Mouse (Mus musculus) stomach, postnatal 0 days (tissue): Measurements from ENCODE around the gene Psmb2. TPM values are rescaled to one million over a fixed set of nuclear protein-coding genes. Genes with fewer than 3 reads are reported as not detected.

Source experiments
- ATAC-seq: fragments of 200-750 bp; cut with Nextera tagmentation; 2 replicates; pipeline ENCODE4 v1.8.0; 2017; ENCODE audit not compliant: low FRiP score, low TSS enrichment
- DNase-seq: peaks from one replicate; pipeline ENCODE4 v3.0.0-alpha.2; 2016; ENCODE audit warnings: low spot score
- H3K27ac ChIP-seq: fragments of 300-500 bp; sonication (generic); replicated peaks from 2 replicates; pipeline ENCODE4 v1.5.1; 2014; ENCODE audit warnings: mild to moderate bottlenecking, control low read depth
- H3K27me3 ChIP-seq: fragments of 300-500 bp; sonication (generic); 2 replicates; pipeline ENCODE4 v1.6.1; 2014; ENCODE audit warnings: low read length; ENCODE audit not compliant: control insufficient read depth, insufficient read depth
- H3K36me3 ChIP-seq: fragments of 300-500 bp; sonication (generic); 2 replicates; pipeline ENCODE4 v1.6.1; 2014; ENCODE audit warnings: low read length, mixed read lengths; ENCODE audit not compliant: control insufficient read depth, insufficient read depth
- H3K4me1 ChIP-seq: fragments of 300-500 bp; sonication (generic); replicated peaks from 2 replicates; pipeline ENCODE4 v1.6.1; 2014; ENCODE audit warnings: antibody characterized with exemption; ENCODE audit not compliant: control insufficient read depth, insufficient read depth
- H3K4me2 ChIP-seq: fragments of 300-500 bp; sonication (generic); replicated peaks from 2 replicates; pipeline ENCODE4 v1.6.1; 2014; ENCODE audit warnings: low read depth, mild to moderate bottlenecking, control low read depth, moderate library complexity
- H3K4me3 ChIP-seq: fragments of 300-500 bp; sonication (generic); 2 replicates; pipeline ENCODE4 v1.5.1; 2014; ENCODE audit warnings: low read depth, low read length, control low read depth
- H3K9ac ChIP-seq: fragments of 300-500 bp; sonication (generic); 2 replicates; pipeline ENCODE4 v1.6.1; 2014; ENCODE audit warnings: mild to moderate bottlenecking, low read length, control low read depth, mixed read lengths
- H3K9me3 ChIP-seq: fragments of 300-500 bp; sonication (generic); 2 replicates; pipeline ENCODE4 v1.6.1; 2016; ENCODE audit warnings: low read length; ENCODE audit not compliant: control insufficient read depth
- CTCF ChIP-seq: IDR thresholded peaks from 2 replicates; pipeline ENCODE4 v1.5.1; 2016; ENCODE audit warnings: antibody characterized with exemption, low read depth, mild to moderate bottlenecking, moderate library complexity
- EP300 ChIP-seq: optimal IDR thresholded peaks from 2 replicates; pipeline ENCODE3; 2016; ENCODE audit warnings: antibody characterized with exemption
- WGBS: fragments of 180-500 bp; shearing (Covaris S2); extraction: QIAGEN DNeasy Blood & Tissue Kit; methylation state at CpG from one replicate; pipeline ENCODE4 v1.1.7; 2014; 5-methylcytosine and 5-hydroxymethylcytosine counted together
- polyA plus RNA-seq: library from polyadenylated mRNA; unstranded; fragments of >200 nt; fragmentation: Nextera tagmentation; extraction: Ambion mirVana; gene quantifications from 2 replicates; pipeline ENCODE4 v1.2.1, GENCODE M21; 2015

Gene Psmb2
- polyA plus RNA-seq, 1 experiment from 2014 or later: 389 TPM

DNA sequence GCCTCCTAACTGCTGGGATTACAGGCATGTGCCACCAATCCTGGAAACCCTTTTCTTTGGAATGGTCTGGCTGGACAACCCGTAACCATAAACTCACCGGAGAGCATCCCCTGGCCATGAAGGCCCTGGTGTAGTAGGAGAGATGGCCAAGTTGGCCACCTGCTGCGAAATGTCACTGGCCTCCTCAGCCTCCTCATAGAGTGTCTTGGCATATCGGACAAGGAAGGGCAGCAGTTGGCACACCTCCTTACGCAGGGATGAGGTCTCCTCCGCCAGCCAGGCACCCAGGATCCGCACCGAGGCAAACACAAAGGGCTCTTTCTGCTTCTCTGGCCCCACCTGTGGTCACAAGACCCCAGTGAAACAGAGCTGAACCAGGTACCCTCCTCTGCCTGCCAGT, 71.0 kb downstream of the Psmb2 start:
- Histone ChIP-seq H3K36me3 (peaks cover 18% of the 10 kb centered on the region), H3K9me3 (no peaks in the 10 kb centered on the region)
- no peak for ATAC-seq

DNA sequence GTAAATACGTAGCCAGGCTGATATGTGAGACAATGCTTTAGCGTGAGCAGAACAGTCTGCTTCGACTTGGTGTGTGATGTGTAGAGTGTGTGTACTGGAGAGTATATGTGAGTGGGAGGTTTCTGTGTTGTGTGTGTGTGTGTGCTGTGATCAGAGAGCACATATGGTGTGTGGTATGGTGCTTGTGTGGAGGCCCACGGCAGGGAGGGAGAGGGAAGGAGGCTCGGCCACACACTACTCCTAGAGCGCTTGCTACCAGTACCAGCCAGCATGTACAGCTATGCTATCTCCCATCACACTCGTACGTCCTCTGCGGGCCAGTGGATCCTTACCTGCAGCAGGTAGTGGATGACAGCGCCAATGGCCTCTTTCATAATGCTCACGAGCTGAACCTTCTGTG, 72.1 kb downstream of the Psmb2 start:
- Histone ChIP-seq H3K36me3 (peaks cover 13% of the 10 kb centered on the region), H3K9ac (no peak overlapping the region)

More for the DNA sequence above, 71.0 kb downstream of the Psmb2 start:
- Histone ChIP-seq H3K4me1 (peaks cover 7% of the 10 kb centered on the region; the same call in 1 of the 2 replicates), H3K4me3 (no peak overlapping the region), H3K27ac (no peak overlapping the region), H3K27me3 (no peaks in the 10 kb centered on the region), H3K9ac (no peak overlapping the region), H3K4me2 (no peak overlapping the region)
- 94% methylated on average over 8 of the region's 8 CpGs for WGBS
- no peak for DNase-seq
- no peak for TF ChIP-seq CTCF
- no peak for TF ChIP-seq EP300

DNA sequence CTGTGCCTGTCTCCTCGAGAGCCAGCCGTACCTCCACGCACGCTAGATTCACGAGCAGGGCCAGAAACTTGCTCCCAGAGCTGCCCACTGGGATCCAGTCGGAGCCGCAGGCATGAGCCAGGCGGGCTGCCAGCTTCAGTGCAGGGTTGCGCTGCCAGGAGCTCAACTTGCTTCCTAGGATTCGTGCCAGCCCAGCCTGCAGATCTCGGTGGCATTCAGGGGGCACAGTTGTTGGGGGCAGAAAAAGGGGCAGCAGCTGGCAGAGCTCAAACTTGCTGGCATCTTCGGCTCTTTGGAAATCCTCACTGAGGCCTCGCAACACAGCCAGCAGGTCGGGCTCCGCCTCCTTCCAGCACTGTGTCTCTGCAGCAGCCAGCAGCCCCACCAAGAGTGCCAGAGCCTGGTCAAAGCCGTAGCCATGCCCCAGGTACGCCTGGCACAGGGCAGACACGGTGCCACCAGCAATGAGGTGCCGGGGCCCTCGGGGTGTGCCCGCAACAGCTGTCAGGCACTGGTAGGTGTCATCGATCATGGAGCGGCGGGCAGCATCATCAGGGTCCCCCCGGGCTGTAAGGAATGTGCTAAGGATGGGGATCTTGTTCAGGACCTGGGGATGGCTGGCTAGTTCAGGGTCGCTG, 72.7 kb downstream of the Psmb2 start:
- no peak overlapping the region for H3K4me3 ChIP-seq
- TF ChIP-seq EP300 (no peak), CTCF (no peak)
- H3K27ac ChIP-seq: 0 out of 2 replicates have a peak overlapping the region, but pooled peaks have one; percentile 13
- ATAC-seq: no peak
- H3K4me2 ChIP-seq: no peak overlapping the region
- no peaks in the 10 kb centered on the region for H3K9me3 ChIP-seq
- H3K4me1 ChIP-seq: peaks cover 7% of the 10 kb centered on the region; the same call in 1 of the 2 replicates
- H3K9ac ChIP-seq: no peak overlapping the region
- DNase-seq: no peak
- H3K36me3 ChIP-seq: peaks cover 7% of the 10 kb centered on the region; the same call in 1 of the 2 replicates
- no peaks in the 10 kb centered on the region for H3K27me3 ChIP-seq
- WGBS: 75% methylated on average over 26 of the region's 26 CpGs

More for the DNA sequence above, 72.1 kb downstream of the Psmb2 start:
- no peaks in the 10 kb centered on the region for H3K9me3 ChIP-seq
- no peak overlapping the region for H3K4me3 ChIP-seq
- no peak overlapping the region for H3K4me2 ChIP-seq
- no peaks in the 10 kb centered on the region for H3K27me3 ChIP-seq
- WGBS: 81% methylated on average over 11 of the region's 11 CpGs
- no peak overlapping the region for H3K27ac ChIP-seq
- TF ChIP-seq CTCF (no peak), EP300 (no peak)
- peaks cover 7% of the 10 kb centered on the region; the same call in 1 of the 2 replicates for H3K4me1 ChIP-seq
- no peak for ATAC-seq
- no peak for DNase-seq

DNA sequence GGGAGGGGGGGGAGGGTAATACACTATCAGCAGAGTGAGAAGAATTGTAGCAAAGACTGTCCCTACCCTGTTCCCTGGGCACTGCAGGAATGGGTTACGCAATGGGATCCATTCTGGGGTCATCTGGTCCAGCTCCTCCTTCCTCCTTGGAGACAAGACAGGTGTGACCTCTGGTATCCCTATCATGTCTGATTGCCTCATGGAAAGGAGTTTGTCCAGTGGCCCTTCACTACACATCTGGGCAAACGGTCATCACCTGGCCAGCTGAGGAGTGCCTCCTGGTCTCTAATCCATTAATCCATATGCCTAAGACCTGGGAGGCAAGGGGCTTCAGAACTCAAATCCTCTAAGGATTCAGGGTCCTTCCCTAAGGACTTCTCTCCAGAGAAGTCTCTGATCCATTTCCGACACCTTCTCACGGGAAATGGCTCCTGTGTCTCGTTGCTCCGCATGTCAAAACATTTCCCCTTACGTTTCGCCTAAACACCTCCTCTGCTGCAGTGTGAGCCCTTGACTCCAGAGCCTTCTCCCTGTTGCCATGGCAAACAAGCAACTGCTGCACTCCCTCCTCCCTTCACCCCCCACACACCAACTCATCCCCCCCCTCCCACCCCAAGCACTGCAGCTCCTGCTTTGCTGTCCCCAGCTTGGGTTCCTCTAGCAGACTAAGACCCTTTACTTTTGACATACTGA, 73.6 kb downstream of the Psmb2 start:
- H3K4me2 ChIP-seq: no peak overlapping the region
- no peak overlapping the region for H3K4me3 ChIP-seq
- no peaks in the 10 kb centered on the region for H3K9me3 ChIP-seq
- no peaks in the 10 kb centered on the region for H3K27me3 ChIP-seq
- WGBS: 80% methylated on average over 8 of the region's 8 CpGs
- peaks cover 7% of the 10 kb centered on the region; the same call in 1 of the 2 replicates for H3K36me3 ChIP-seq
- H3K4me1 ChIP-seq: peaks cover 7% of the 10 kb centered on the region; the same call in 1 of the 2 replicates
- no peak for TF ChIP-seq CTCF
- no peak for TF ChIP-seq EP300
- DNase-seq (no peak), ATAC-seq (no peak)
- no peak overlapping the region for H3K27ac ChIP-seq
- H3K9ac ChIP-seq: no peak overlapping the region

DNA sequence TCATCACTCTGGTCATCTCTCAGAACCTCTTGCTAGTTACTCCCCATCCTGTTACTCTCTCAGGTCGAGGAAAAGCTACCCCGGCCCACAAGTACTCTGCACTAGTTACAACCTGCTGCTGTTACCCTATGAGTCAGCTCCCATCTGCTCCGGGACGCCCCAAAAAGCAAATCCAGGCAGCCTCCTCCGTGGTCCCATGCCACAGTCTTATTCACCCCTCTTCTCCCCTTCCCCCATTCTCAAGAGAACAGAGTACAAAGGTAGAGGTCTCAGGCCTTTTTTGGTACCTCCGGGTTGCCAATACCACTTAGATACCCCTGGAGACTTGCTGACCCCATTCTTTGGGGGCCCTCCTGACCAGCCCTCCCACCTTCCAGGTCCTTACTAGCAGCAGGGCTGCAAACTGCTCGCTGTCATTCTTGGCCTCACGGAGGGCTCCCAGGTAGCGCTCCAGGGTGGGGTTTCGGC, 74.2 kb downstream of the Psmb2 start:
- H3K4me2 ChIP-seq: peak overlapping the region; percentile 91
- peaks cover 7% of the 10 kb centered on the region; the same call in 1 of the 2 replicates for H3K4me1 ChIP-seq
- H3K27me3 ChIP-seq: no peaks in the 10 kb centered on the region
- H3K9me3 ChIP-seq: no peaks in the 10 kb centered on the region
- 0 out of 2 replicates have a peak overlapping the region, but pooled peaks have one; percentile 89 for H3K4me3 ChIP-seq
- ATAC-seq: no peak
- TF ChIP-seq CTCF (no peak), EP300 (no peak)
- no peak overlapping the region for H3K9ac ChIP-seq
- DNase-seq: no peak
- H3K36me3 ChIP-seq: peaks cover 7% of the 10 kb centered on the region; the same call in 1 of the 2 replicates
- no peak overlapping the region for H3K27ac ChIP-seq
- WGBS: 55% methylated on average over 10 of the region's 10 CpGs
